Mouse (Mus musculus): ENCODE results near the gene Ak2. TPM values are rescaled to one million over a fixed set of nuclear protein-coding genes. Genes with fewer than 3 reads are reported as not detected.

Gene Ak2
- polyA plus RNA-seq, 1 experiment from 2014 or later, result 139 TPM

GRCm38 (mm10) chr4:128957155-128957911 is 34.4 kb upstream of the Ak2 start:
- Histone ChIP-seq H3K4me3 (ENCODE audit: low read depth, low read length) (no peak overlapping the region), H3K27ac (ENCODE audit: low read depth, low read length) (peak overlapping the region; percentile 46), H3K9me3 (replicated peaks; ENCODE audit: control insufficient read depth, low read length) (no peaks in the 10 kb centered on the region), H3K9ac (ENCODE audit: low read depth, low read length) (no peak overlapping the region), H3K36me3 (ENCODE audit: control insufficient read depth, insufficient read depth, low read length) (no peaks in the 10 kb centered on the region), H3K4me2 (no peak overlapping the region), H3K27me3 (ENCODE audit: control insufficient read depth, insufficient read depth, low read length) (peaks cover 26% of the 10 kb centered on the region), H3K4me1 (ENCODE audit: control insufficient read depth, insufficient read depth, low read length) (peaks cover 10% of the 10 kb centered on the region)
- 41% methylated on average over 11 of the region's 11 CpGs for WGBS (ENCODE audit: insufficient replicate concordance)
- no peak for ATAC-seq (replicated peaks; ENCODE audit: insufficient number of reproducible peaks, low FRiP score, low TSS enrichment)

DNA sequence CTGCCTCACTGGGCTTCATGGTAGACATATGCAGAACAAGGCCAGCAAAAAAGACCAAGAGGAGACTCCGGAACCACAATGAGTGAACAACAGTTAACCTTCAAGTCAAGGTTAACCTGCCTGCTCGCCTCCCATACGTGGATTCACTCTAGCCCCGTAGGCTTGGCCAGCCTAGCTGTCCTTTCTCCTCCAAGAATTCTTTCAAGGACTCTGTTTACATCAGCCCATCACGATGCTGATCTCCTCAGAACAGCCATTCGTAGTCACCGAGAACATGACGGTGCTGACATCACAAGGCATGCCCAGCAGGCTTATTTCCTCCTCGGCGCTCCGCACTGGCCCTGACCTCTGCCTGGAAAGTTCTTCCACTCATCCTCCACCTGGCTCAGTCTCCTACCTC is 33.6 kb upstream of the Ak2 start:
- Histone ChIP-seq H3K4me2 (no peak overlapping the region), H3K27me3 (ENCODE audit: control insufficient read depth, insufficient read depth, low read length) (peaks cover 32% of the 10 kb centered on the region), H3K36me3 (ENCODE audit: control insufficient read depth, insufficient read depth, low read length) (no peaks in the 10 kb centered on the region), H3K4me1 (ENCODE audit: control insufficient read depth, insufficient read depth, low read length) (peaks cover 12% of the 10 kb centered on the region), H3K9me3 (replicated peaks; ENCODE audit: control insufficient read depth, low read length) (no peaks in the 10 kb centered on the region), H3K4me3 (ENCODE audit: low read depth, low read length) (no peak overlapping the region), H3K9ac (ENCODE audit: low read depth, low read length) (no peak overlapping the region), H3K27ac (ENCODE audit: low read depth, low read length) (peak overlapping the region; percentile 29; the same call in 1 of the 2 replicates)
- ATAC-seq (replicated peaks; ENCODE audit: insufficient number of reproducible peaks, low FRiP score, low TSS enrichment), result no peak
- WGBS (ENCODE audit: insufficient replicate concordance), result 79% methylated on average over 11 of the region's 11 CpGs

- H3K27ac ChIP-seq (ENCODE audit: low read depth, low read length), result no peak overlapping the region
- no peaks in the 10 kb centered on the region for H3K9me3 ChIP-seq (replicated peaks; ENCODE audit: control insufficient read depth, low read length)
- H3K4me1 ChIP-seq (ENCODE audit: control insufficient read depth, insufficient read depth, low read length), result peaks cover 12% of the 10 kb centered on the region
- H3K36me3 ChIP-seq (ENCODE audit: control insufficient read depth, insufficient read depth, low read length), result no peaks in the 10 kb centered on the region
- 67% methylated on average over 8 of the region's 8 CpGs for WGBS (ENCODE audit: insufficient replicate concordance)
- H3K27me3 ChIP-seq (ENCODE audit: control insufficient read depth, insufficient read depth, low read length), result peaks cover 33% of the 10 kb centered on the region
- no peak overlapping the region for H3K4me2 ChIP-seq
- no peak overlapping the region for H3K4me3 ChIP-seq (ENCODE audit: low read depth, low read length)
- H3K9ac ChIP-seq (ENCODE audit: low read depth, low read length), result no peak overlapping the region
- no peak for ATAC-seq (replicated peaks; ENCODE audit: insufficient number of reproducible peaks, low FRiP score, low TSS enrichment)
These were observed 32.9 kb upstream of the Ak2 start for GRCm38 (mm10) chr4:128958849-128959248.

GRCm38 (mm10) chr4:128959676-128960075 is 32.1 kb upstream of the Ak2 start:
- Histone ChIP-seq H3K9ac (ENCODE audit: low read depth, low read length) (no peak overlapping the region), H3K27me3 (ENCODE audit: control insufficient read depth, insufficient read depth, low read length) (peaks cover 39% of the 10 kb centered on the region), H3K4me1 (ENCODE audit: control insufficient read depth, insufficient read depth, low read length) (peaks cover 12% of the 10 kb centered on the region), H3K9me3 (replicated peaks; ENCODE audit: control insufficient read depth, low read length) (no peaks in the 10 kb centered on the region), H3K36me3 (ENCODE audit: control insufficient read depth, insufficient read depth, low read length) (no peaks in the 10 kb centered on the region), H3K4me2 (no peak overlapping the region), H3K4me3 (ENCODE audit: low read depth, low read length) (no peak overlapping the region), H3K27ac (ENCODE audit: low read depth, low read length) (no peak overlapping the region)
- no peak for ATAC-seq (replicated peaks; ENCODE audit: insufficient number of reproducible peaks, low FRiP score, low TSS enrichment)
- WGBS (ENCODE audit: insufficient replicate concordance), result 83% methylated on average over 17 of the region's 17 CpGs

DNA sequence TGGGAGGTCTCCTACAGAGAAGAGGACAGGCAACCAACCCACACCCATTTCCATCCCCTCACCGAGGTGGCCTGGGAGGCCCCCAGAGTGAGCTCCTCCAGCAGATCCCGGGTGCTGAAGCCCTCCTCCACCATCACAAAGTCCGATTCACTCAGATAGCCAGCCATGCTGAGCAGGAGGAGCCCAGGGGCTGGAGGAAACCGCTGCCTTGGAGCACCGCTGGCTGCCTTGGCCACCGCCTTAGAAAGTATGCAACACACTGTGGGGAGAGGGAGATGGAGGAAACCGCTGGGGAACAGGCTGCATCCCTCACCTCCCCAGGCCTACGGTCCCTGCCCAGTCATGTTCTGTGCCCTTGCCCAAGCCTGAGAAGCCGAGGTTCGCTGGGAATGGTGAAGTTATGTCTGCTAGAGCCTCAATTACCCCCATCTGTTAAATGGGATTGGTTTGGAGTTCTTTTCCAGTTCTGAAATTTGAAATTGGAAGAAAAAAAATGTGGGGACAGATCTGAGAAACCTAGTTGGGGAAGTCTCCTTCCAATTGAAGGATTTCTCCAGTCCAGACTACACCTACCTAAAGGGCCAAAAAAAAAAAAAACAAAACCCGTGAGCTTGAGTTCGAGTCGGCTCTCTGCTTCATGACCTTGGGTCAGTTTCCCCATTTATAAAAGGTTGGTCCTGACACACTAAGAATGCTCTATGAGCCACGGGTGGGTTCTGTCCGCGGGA is 30.3 kb upstream of the Ak2 start:
- peak overlapping the region; percentile 74 for H3K9ac ChIP-seq (ENCODE audit: low read depth, low read length)
- peaks cover 12% of the 10 kb centered on the region for H3K4me1 ChIP-seq (ENCODE audit: control insufficient read depth, insufficient read depth, low read length)
- peak overlapping the region; percentile 93 for H3K4me2 ChIP-seq
- no peaks in the 10 kb centered on the region for H3K9me3 ChIP-seq (replicated peaks; ENCODE audit: control insufficient read depth, low read length)
- no peak overlapping the region for H3K27ac ChIP-seq (ENCODE audit: low read depth, low read length)
- no peaks in the 10 kb centered on the region for H3K36me3 ChIP-seq (ENCODE audit: control insufficient read depth, insufficient read depth, low read length)
- peaks cover 39% of the 10 kb centered on the region for H3K27me3 ChIP-seq (ENCODE audit: control insufficient read depth, insufficient read depth, low read length)
- 4% methylated on average over 16 of the region's 16 CpGs for WGBS (ENCODE audit: insufficient replicate concordance)
- no peak for ATAC-seq (replicated peaks; ENCODE audit: insufficient number of reproducible peaks, low FRiP score, low TSS enrichment)
- H3K4me3 ChIP-seq (ENCODE audit: low read depth, low read length), result peak overlapping the region; percentile 72

DNA sequence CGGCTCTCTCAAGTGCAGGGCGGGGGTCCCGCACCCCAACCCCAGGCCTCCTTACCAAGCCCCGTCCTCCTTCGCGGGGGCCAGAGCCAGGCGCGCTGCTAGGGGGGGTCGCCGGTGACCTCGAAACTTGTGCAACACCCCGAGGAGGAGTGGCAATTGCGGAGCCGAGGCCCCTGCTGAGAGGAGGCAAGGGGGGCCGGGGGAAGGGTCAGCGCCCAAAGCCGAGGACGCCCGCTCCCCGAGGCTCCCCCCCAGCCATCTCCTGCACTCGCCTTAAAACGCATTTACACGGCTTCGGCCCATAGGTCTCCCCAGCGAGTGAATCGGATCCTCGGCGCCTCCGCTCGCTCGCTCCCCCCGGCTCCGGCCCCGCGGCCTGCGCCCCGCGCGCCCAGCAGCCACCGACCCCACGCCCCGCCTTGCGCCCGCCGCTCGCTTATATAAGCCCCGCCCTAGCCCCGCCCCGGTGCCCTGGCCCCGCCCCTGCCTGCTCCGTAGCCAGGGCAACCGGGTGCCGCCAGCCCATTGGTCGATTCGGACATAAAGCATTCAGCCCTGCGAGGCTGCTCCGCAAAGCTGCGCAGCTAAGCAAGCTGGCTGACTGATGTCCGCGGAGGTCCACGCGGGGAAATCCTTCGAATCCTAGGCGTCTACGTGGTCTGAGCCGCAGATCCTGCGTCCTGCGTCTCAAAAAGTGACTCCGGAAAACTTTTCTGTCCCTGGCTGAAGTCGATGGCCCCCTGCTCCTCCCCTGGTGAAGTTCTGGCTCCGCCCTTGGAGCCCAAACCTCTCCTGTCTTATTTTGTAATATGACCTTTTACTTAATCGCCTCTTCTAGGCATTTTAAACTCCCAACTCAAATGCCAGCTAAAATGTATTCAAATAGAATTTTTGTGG is 29.5 kb upstream of the Ak2 start, which contains the start of gene Azin2:
TSS of gene Azin2 (minus strand) at position 414 of the 897 bp plus-strand sequence.
- peaks cover 14% of the 10 kb centered on the region for H3K4me1 ChIP-seq (ENCODE audit: control insufficient read depth, insufficient read depth, low read length)
- peak within 1 kb of the TSS; percentile 93 for H3K4me2 ChIP-seq
- H3K36me3 ChIP-seq (ENCODE audit: control insufficient read depth, insufficient read depth, low read length), result no peaks in the 10 kb centered on the region
- H3K4me3 ChIP-seq (ENCODE audit: low read depth, low read length), result peak within 1 kb of the TSS; percentile 72
- no peaks in the 10 kb centered on the region for H3K9me3 ChIP-seq (replicated peaks; ENCODE audit: control insufficient read depth, low read length)
- peak within 1 kb of the TSS; percentile 74 for H3K9ac ChIP-seq (ENCODE audit: low read depth, low read length)
- H3K27ac ChIP-seq (ENCODE audit: low read depth, low read length), result no peak within 1 kb of the TSS
- ATAC-seq (replicated peaks; ENCODE audit: insufficient number of reproducible peaks, low FRiP score, low TSS enrichment), result peak; percentile 87
- WGBS (ENCODE audit: insufficient replicate concordance), result 1% methylated on average over 69 of the region's 72 CpGs
- H3K27me3 ChIP-seq (ENCODE audit: control insufficient read depth, insufficient read depth, low read length), result peaks cover 39% of the 10 kb centered on the region

DNA sequence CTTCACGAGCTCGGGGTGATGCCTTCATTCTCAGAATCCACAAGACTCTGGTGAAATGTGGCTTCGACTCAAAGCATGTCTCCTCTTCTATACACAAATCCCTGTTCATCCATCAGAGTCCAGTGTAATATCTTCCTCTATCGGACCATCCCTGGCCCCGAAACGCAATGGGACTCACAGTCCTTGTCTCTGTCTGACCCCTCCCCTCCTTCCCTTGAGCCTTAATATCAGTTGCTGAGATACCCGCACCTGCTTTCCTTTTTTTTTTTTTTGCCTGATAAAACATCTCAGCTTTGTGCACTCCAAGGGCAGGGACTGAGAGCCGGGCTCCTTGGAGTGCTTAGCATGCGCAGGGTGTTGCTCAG is 28.9 kb upstream of the Ak2 start:
- Histone ChIP-seq H3K9me3 (replicated peaks; ENCODE audit: control insufficient read depth, low read length) (no peaks in the 10 kb centered on the region), H3K27me3 (ENCODE audit: control insufficient read depth, insufficient read depth, low read length) (peaks cover 39% of the 10 kb centered on the region), H3K4me2 (peak overlapping the region; percentile 93), H3K36me3 (ENCODE audit: control insufficient read depth, insufficient read depth, low read length) (no peaks in the 10 kb centered on the region), H3K4me1 (ENCODE audit: control insufficient read depth, insufficient read depth, low read length) (peaks cover 14% of the 10 kb centered on the region), H3K4me3 (ENCODE audit: low read depth, low read length) (peak overlapping the region; percentile 72), H3K27ac (ENCODE audit: low read depth, low read length) (no peak overlapping the region), H3K9ac (ENCODE audit: low read depth, low read length) (no peak overlapping the region)
- ATAC-seq (replicated peaks; ENCODE audit: insufficient number of reproducible peaks, low FRiP score, low TSS enrichment), result no peak
- WGBS (ENCODE audit: insufficient replicate concordance), result 14% methylated on average over 9 of the region's 9 CpGs

DNA sequence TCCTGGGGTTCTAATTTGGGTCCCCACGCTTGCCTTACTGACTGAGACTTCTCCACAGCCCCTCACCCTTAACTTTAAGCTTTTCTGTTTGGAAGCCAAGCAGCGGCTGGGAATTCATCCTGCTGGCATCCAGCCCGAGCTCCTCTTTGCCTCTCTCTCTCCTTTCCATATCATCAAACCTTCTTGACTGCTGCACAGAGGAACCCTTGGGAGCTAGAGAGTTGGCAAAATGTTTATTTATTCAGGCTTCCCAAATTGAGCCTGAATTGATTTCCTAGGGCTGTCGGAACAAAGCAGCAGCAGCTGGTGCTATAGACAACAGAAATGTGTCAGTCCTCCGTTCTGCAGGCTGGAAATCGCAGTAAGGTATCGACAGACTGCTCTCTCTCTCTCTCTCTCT is 25.0 kb upstream of the Ak2 start:
- WGBS (ENCODE audit: insufficient replicate concordance), result 36% methylated on average over 7 of the region's 7 CpGs
- no peak for ATAC-seq (replicated peaks; ENCODE audit: insufficient number of reproducible peaks, low FRiP score, low TSS enrichment)
- no peak overlapping the region for H3K9ac ChIP-seq (ENCODE audit: low read depth, low read length)
- H3K36me3 ChIP-seq (ENCODE audit: control insufficient read depth, insufficient read depth, low read length), result no peaks in the 10 kb centered on the region
- H3K27ac ChIP-seq (ENCODE audit: low read depth, low read length), result no peak overlapping the region
- no peaks in the 10 kb centered on the region for H3K9me3 ChIP-seq (replicated peaks; ENCODE audit: control insufficient read depth, low read length)
- no peak overlapping the region for H3K4me3 ChIP-seq (ENCODE audit: low read depth, low read length)
- H3K4me1 ChIP-seq (ENCODE audit: control insufficient read depth, insufficient read depth, low read length), result peaks cover 7% of the 10 kb centered on the region; the same call in 1 of the 2 replicates
- no peak overlapping the region for H3K4me2 ChIP-seq
- H3K27me3 ChIP-seq (ENCODE audit: control insufficient read depth, insufficient read depth, low read length), result peaks cover 15% of the 10 kb centered on the region

All from heart, embryonic 11.5 days (tissue).